Mouse (Mus musculus): ENCODE results near the gene Cd302.

GRCm38 (mm10) chr2:60326948-60327347 is 42.7 kb upstream of the Cd302 start:
- TF ChIP-seq CTCF (IDR thresholded peaks at IDR 0.05; ENCODE audit: extremely low read depth, insufficient read depth, insufficient read length, insufficient replicate concordance) = no peak
- TF ChIP-seq POLR2A (IDR thresholded peaks at IDR 0.05; ENCODE audit: low read depth, low read length) = no peak
